Mouse (Mus musculus): ENCODE measurements around the gene Hoxd11. TPM values are rescaled to one million over a fixed set of nuclear protein-coding genes. Genes with fewer than 3 reads are reported as not detected.

Gene Hoxd11
- not detected in 2 replicates for polyA plus RNA-seq (2014; fragmentation: Nextera tagmentation; extraction: Ambion mirVana)

DNA sequence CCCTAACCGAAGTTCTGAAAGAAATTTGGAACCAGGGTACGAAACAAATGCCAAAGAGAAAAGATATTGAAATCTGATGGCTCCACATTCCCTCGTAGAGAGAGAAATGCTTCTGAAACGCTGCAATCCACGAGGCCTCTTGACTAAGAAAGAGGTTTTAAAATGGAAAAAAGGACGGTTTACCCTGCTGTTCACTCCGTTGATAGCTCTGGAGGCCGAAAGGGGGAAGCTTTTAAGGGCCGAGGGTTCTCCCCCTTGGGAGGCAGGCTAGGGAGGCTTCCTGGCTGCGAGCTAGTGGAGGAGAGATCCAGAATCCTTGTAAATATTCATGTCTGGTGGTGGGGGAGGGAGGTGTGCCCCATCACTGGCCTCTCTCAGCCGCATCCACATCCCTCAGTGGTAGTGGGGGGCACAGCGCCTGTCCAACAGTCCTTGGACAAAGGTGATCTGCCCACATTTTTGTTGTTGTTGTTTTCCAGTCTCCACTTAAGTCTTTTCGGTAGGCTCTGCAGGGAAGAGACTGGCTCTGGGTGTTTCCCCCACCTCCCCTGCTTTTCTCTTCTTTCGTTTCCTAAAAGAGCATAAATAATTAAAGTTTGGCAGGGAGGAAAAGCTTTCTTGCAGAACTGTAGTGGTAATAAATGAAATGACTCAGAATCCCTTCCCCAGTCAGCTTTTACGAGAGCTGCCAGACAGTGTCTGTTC, at the start of gene Hoxd11:
Gene Hoxd11, plus strand, starts transcription at position 667 of the 705 bp plus-strand sequence.
- H3K4me1 ChIP-seq (ENCODE audit: control insufficient read depth, insufficient read depth, low read length): peaks cover 5% of the 10 kb centered on the region; the same call in 1 of the 2 replicates
- no peak within 1 kb of the TSS for H3K9ac ChIP-seq (ENCODE audit: low read length)
- peaks cover 100% of the 10 kb centered on the region for H3K27me3 ChIP-seq (ENCODE audit: control insufficient read depth, insufficient read depth, low read length)
- H3K36me3 ChIP-seq (ENCODE audit: control insufficient read depth, insufficient read depth, low read length): no peaks in the 10 kb centered on the region
- no peaks in the 10 kb centered on the region for H3K9me3 ChIP-seq (ENCODE audit: control insufficient read depth, low read length)
- no peak within 1 kb of the TSS for H3K4me3 ChIP-seq (ENCODE audit: low read depth, low read length)
- no peak within 1 kb of the TSS for H3K4me2 ChIP-seq
- no peak within 1 kb of the TSS for H3K27ac ChIP-seq (ENCODE audit: low read depth, low read length)
- 1% methylated on average over 15 of the region's 15 CpGs for WGBS
- ATAC-seq (ENCODE audit: low FRiP score) (no peak), DNase-seq (ENCODE audit: low spot score, missing footprints) (no peak)

DNA sequence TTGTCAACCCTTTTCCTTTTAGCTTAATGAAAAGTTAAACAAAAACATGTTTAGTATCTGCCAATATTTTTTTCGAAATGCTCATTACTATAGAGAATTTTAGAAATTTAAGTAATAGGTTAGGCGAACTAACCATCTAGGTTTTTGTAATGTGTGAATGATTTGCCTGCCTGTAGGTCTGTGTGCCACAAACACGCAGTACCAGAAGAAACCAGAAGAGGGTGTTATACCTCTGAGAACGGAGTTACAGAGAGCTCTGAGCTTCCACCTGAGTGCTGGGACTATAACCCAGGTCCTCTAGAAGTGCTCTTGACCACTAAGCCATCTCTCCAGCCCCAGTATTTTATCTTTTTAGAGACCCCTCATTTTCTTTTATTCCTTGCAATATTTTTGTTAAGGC, 43.9 kb upstream of the Hoxd11 start:
- H3K27me3 ChIP-seq (ENCODE audit: control insufficient read depth, insufficient read depth, low read length): no peaks in the 10 kb centered on the region
- no peak for ATAC-seq (ENCODE audit: low FRiP score)
- WGBS: 69% methylated on average over 4 of the region's 4 CpGs

DNA sequence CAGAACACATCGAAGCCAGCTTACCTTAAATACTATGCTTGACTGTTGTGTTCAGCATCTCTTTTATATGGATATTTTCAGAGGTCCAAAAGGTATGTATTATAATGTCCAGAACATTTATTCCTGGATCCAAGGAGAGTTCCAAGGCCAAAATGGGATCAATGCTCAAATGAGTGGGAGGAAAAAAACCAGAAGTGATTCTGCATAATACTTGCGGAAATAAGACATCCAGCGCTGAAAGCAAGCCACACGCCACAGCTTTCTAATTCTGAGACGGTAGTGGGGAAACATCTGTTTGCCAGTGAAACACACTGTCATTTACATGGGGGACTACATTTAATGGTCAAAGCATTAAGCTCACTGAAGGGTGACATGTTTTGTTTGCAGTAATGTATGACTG, 36.9 kb upstream of the Hoxd11 start:
- Histone ChIP-seq H3K4me3 (ENCODE audit: low read depth, low read length) (no peak overlapping the region), H3K4me2 (no peak overlapping the region), H3K36me3 (ENCODE audit: control insufficient read depth, insufficient read depth, low read length) (no peaks in the 10 kb centered on the region), H3K9me3 (ENCODE audit: control insufficient read depth, low read length) (no peaks in the 10 kb centered on the region), H3K27me3 (ENCODE audit: control insufficient read depth, insufficient read depth, low read length) (peaks cover 30% of the 10 kb centered on the region), H3K4me1 (ENCODE audit: control insufficient read depth, insufficient read depth, low read length) (no peaks in the 10 kb centered on the region), H3K27ac (ENCODE audit: low read depth, low read length) (no peak overlapping the region), H3K9ac (ENCODE audit: low read length) (no peak overlapping the region)
- WGBS: 72% methylated on average over 5 of the region's 5 CpGs
- ATAC-seq (ENCODE audit: low FRiP score) (no peak), DNase-seq (ENCODE audit: low spot score, missing footprints) (peak; percentile 62)

More for the DNA sequence above, 43.9 kb upstream of the Hoxd11 start:
- Histone ChIP-seq H3K4me2 (no peak overlapping the region), H3K9me3 (ENCODE audit: control insufficient read depth, low read length) (no peaks in the 10 kb centered on the region), H3K36me3 (ENCODE audit: control insufficient read depth, insufficient read depth, low read length) (no peaks in the 10 kb centered on the region), H3K9ac (ENCODE audit: low read length) (no peak overlapping the region), H3K4me1 (ENCODE audit: control insufficient read depth, insufficient read depth, low read length) (no peaks in the 10 kb centered on the region), H3K4me3 (ENCODE audit: low read depth, low read length) (no peak overlapping the region), H3K27ac (ENCODE audit: low read depth, low read length) (no peak overlapping the region)
- DNase-seq (ENCODE audit: low spot score, missing footprints): peak; percentile 47

DNA sequence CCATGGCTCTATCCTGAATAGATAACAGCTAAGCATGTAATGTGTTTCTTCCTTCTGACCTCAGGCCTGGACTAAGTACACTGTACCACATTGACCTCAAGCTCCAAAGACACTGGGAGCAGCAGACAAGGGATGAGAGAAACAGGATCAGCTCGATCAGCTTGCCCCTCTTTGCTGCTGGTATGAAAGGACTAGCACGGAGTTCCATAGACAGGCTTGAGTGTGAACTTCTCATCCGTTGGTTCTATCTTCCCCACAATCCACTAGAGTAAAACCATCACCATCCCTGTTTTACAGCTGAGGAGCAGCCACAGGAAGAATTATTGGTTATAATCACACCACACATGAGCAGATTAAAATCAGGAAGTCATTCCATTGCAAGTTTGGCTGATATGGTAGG, 33.7 kb upstream of the Hoxd11 start:
- WGBS: 73% methylated on average over 3 of the region's 3 CpGs
- no peak overlapping the region for H3K4me2 ChIP-seq
- H3K9me3 ChIP-seq (ENCODE audit: control insufficient read depth, low read length): no peaks in the 10 kb centered on the region
- ATAC-seq (ENCODE audit: low FRiP score): no peak
- no peak overlapping the region for H3K4me3 ChIP-seq (ENCODE audit: low read depth, low read length)
- DNase-seq (ENCODE audit: low spot score, missing footprints): peak; percentile 73
- no peaks in the 10 kb centered on the region for H3K36me3 ChIP-seq (ENCODE audit: control insufficient read depth, insufficient read depth, low read length)
- H3K4me1 ChIP-seq (ENCODE audit: control insufficient read depth, insufficient read depth, low read length): no peaks in the 10 kb centered on the region
- no peak overlapping the region for H3K9ac ChIP-seq (ENCODE audit: low read length)
- no peak overlapping the region for H3K27ac ChIP-seq (ENCODE audit: low read depth, low read length)
- peaks cover 62% of the 10 kb centered on the region for H3K27me3 ChIP-seq (ENCODE audit: control insufficient read depth, insufficient read depth, low read length)

DNA sequence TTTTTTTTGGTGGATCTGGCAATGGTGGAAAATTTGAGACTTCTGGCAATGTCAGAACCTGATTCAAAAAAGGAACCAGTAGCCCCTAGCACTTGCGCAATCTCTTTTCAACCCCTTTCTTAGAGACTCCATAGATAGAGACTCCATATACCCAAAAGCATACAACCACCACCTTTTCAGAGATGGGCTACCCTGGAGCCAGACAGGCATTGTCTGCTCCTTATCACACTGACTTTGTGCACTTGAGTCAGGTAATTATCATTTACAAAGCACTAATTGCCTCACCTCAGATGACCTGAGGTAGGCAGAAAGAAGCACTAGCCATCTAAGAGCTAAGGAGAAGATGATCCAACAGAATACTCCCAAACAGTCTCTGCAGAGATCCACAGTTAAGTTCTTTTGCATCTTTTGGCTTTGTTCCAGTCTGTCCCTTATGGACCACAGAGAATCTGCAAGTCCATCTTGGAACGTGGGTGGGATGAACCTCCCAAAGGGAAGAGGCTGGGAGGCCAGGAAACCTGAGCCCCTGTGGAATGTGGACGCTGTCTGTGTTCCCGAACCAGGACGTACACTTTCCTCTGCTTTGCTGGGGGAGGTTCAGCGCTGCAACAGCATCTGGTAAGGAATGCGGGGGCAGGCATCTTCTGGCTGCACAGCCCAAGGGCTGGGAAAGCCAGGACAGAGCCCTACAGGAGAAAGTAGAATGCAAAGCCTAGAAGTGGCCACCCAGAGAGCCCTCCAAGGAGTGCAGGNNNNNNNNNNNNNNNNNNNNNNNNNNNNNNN, 32.1 kb upstream of the Hoxd11 start:
- peak; percentile 85 for DNase-seq (ENCODE audit: low spot score, missing footprints)
- 14% methylated on average over 7 of the region's 7 CpGs for WGBS
- Histone ChIP-seq H3K4me3 (ENCODE audit: low read depth, low read length) (no peak overlapping the region), H3K9ac (ENCODE audit: low read length) (no peak overlapping the region), H3K36me3 (ENCODE audit: control insufficient read depth, insufficient read depth, low read length) (no peaks in the 10 kb centered on the region), H3K4me2 (no peak overlapping the region), H3K9me3 (ENCODE audit: control insufficient read depth, low read length) (no peaks in the 10 kb centered on the region), H3K27me3 (ENCODE audit: control insufficient read depth, insufficient read depth, low read length) (peaks cover 77% of the 10 kb centered on the region), H3K27ac (ENCODE audit: low read depth, low read length) (no peak overlapping the region), H3K4me1 (ENCODE audit: control insufficient read depth, insufficient read depth, low read length) (no peaks in the 10 kb centered on the region)
- ATAC-seq (ENCODE audit: low FRiP score): no peak

- WGBS: 41% methylated on average over 2 of the region's 2 CpGs
- Histone ChIP-seq H3K4me3 (ENCODE audit: low read depth, low read length) (no peak overlapping the region), H3K36me3 (ENCODE audit: control insufficient read depth, insufficient read depth, low read length) (no peaks in the 10 kb centered on the region), H3K9me3 (ENCODE audit: control insufficient read depth, low read length) (no peaks in the 10 kb centered on the region), H3K9ac (ENCODE audit: low read length) (no peak overlapping the region), H3K27ac (ENCODE audit: low read depth, low read length) (no peak overlapping the region), H3K4me2 (no peak overlapping the region), H3K4me1 (ENCODE audit: control insufficient read depth, insufficient read depth, low read length) (peaks cover 4% of the 10 kb centered on the region; the same call in 1 of the 2 replicates), H3K27me3 (ENCODE audit: control insufficient read depth, insufficient read depth, low read length) (peaks cover 88% of the 10 kb centered on the region)
- DNase-seq (ENCODE audit: low spot score, missing footprints) (peak; percentile 91), ATAC-seq (ENCODE audit: low FRiP score) (no peak)
Measured at GRCm38 (mm10) chr2:74652996-74653340, 26.4 kb upstream of the Hoxd11 start.

GRCm38 (mm10) chr2:74653781-74654535, 25.4 kb upstream of the Hoxd11 start:
- ATAC-seq (ENCODE audit: low FRiP score) (no peak), DNase-seq (ENCODE audit: low spot score, missing footprints) (peak; percentile 94)
- WGBS: 11% methylated on average over 17 of the region's 17 CpGs
- H3K9me3 ChIP-seq (ENCODE audit: control insufficient read depth, low read length): no peaks in the 10 kb centered on the region
- H3K4me1 ChIP-seq (ENCODE audit: control insufficient read depth, insufficient read depth, low read length): peaks cover 4% of the 10 kb centered on the region; the same call in 1 of the 2 replicates
- peaks cover 88% of the 10 kb centered on the region for H3K27me3 ChIP-seq (ENCODE audit: control insufficient read depth, insufficient read depth, low read length)
- H3K4me2 ChIP-seq: no peak overlapping the region
- no peak overlapping the region for H3K9ac ChIP-seq (ENCODE audit: low read length)
- no peak overlapping the region for H3K27ac ChIP-seq (ENCODE audit: low read depth, low read length)
- no peak overlapping the region for H3K4me3 ChIP-seq (ENCODE audit: low read depth, low read length)
- no peaks in the 10 kb centered on the region for H3K36me3 ChIP-seq (ENCODE audit: control insufficient read depth, insufficient read depth, low read length)

GRCm38 (mm10) chr2:74654743-74655419, 24.5 kb upstream of the Hoxd11 start:
- no peak overlapping the region for H3K27ac ChIP-seq (ENCODE audit: low read depth, low read length)
- no peak overlapping the region; the same call in 1 of the 2 replicates for H3K4me2 ChIP-seq
- peaks cover 4% of the 10 kb centered on the region; the same call in 1 of the 2 replicates for H3K4me1 ChIP-seq (ENCODE audit: control insufficient read depth, insufficient read depth, low read length)
- no peaks in the 10 kb centered on the region for H3K9me3 ChIP-seq (ENCODE audit: control insufficient read depth, low read length)
- 0 out of 2 replicates have a peak, but pooled peaks have one; percentile 23 for ATAC-seq (ENCODE audit: low FRiP score)
- H3K27me3 ChIP-seq (ENCODE audit: control insufficient read depth, insufficient read depth, low read length): peaks cover 88% of the 10 kb centered on the region
- H3K4me3 ChIP-seq (ENCODE audit: low read depth, low read length): peak overlapping the region; percentile 29
- no peak overlapping the region for H3K9ac ChIP-seq (ENCODE audit: low read length)
- DNase-seq (ENCODE audit: low spot score, missing footprints): peak; percentile 94
- 6% methylated on average over 20 of the region's 20 CpGs for WGBS
- no peaks in the 10 kb centered on the region for H3K36me3 ChIP-seq (ENCODE audit: control insufficient read depth, insufficient read depth, low read length)
